In the genomic region with DNA sequence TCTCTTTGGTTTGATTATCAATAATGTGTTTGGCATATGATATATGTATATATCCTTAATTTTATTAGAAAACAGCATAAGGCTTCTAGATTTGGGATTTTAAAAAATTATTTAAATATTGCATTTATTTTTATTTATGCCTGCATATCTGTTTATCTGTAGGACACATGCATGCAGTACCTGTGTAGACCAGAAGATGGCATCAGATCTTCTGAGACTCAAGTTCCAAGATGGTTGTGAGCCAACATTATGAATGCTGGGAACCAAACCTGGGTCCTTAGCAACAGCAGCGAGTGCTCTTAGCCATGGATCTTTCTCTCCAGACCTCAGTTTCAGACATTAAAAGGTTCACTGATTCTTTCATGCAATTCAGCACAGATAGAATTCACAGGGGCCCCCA, we compare ENCODE assay signal across 17 mouse cellular contexts.
DNase-seq lines count a peak whose midpoint lies in the region; ATAC-seq and TF ChIP-seq lines count a peak whose summit lies in the region.
"Had no signal": no experiment of that assay in that cellular context is flagged by ENCODE, and none has a peak within 500 bp of the region (broad histone marks: within the 10 kb centered on the region; RNA-seq: fewer than 3 reads in every experiment).

No protein-coding gene starts in this region.

- 98% methylated on average over 1 of the region's 1 CpGs for WGBS in liver, adult 2 months
- 72% methylated on average over 1 of the region's 1 CpGs for WGBS in liver, embryonic 12.5 days (ENCODE audit: insufficient replicate concordance)

- TF ChIP-seq POLR2A in liver, adult 2 months (IDR thresholded peaks at IDR 0.05; ENCODE audit: extremely low read depth, insufficient read depth, low read length): no peak

- H3K27ac ChIP-seq in liver, adult 2 months (replicated peaks; ENCODE audit: insufficient read depth, low read depth, low read length): no peak overlapping the region
- no peak overlapping the region for H3K27ac ChIP-seq in liver, embryonic 12.5 days
- H3K27ac ChIP-seq: embryonic facial prominence, embryonic 10.5 days; forebrain, embryonic 10.5 days; lung, embryonic 15.5 days had no signal

- no peaks in the 10 kb centered on the region for H3K27me3 ChIP-seq in liver, adult 2 months (ENCODE audit: control insufficient read depth, insufficient read depth, low read length)
- H3K27me3 ChIP-seq in liver, embryonic 12.5 days (replicated peaks): no peaks in the 10 kb centered on the region
- H3K27me3 ChIP-seq: lung, embryonic 15.5 days had no signal

- no peak overlapping the region for H3K4me3 ChIP-seq in liver, adult 2 months (ENCODE audit: insufficient read depth, low read depth, low read length)
- no peak overlapping the region for H3K4me3 ChIP-seq in liver, embryonic 12.5 days
- H3K4me3 ChIP-seq: embryonic facial prominence, embryonic 10.5 days; forebrain, embryonic 10.5 days; lung, embryonic 15.5 days had no signal

- H3K36me3 ChIP-seq in liver, adult 2 months (ENCODE audit: control insufficient read depth, insufficient read depth, low read length): no peaks in the 10 kb centered on the region
- no peaks in the 10 kb centered on the region for H3K36me3 ChIP-seq in liver, embryonic 12.5 days
- H3K36me3 ChIP-seq: embryonic facial prominence, embryonic 10.5 days; forebrain, embryonic 10.5 days; lung, embryonic 15.5 days had no signal

- H3K79me2 ChIP-seq in liver, adult 2 months (ENCODE audit: control insufficient read depth, insufficient read depth, low read length): no peaks in the 10 kb centered on the region

- no peak overlapping the region for H3K4me2 ChIP-seq in liver, embryonic 12.5 days
- H3K4me2 ChIP-seq: lung, embryonic 15.5 days had no signal

- no peak for ATAC-seq in liver, embryonic 12.5 days

- peaks cover 8% of the 10 kb centered on the region; the same call in 1 of the 2 replicates for H3K9me3 ChIP-seq in liver, embryonic 12.5 days (replicated peaks)
- H3K9me3 ChIP-seq: lung, embryonic 15.5 days had no signal

- DNase-seq in cerebellum, postnatal 10 days: peak; percentile 9 to 28
- no peak for DNase-seq in cerebellum, postnatal 36 days
- peak; percentile 16 for DNase-seq in liver, adult 2 months (ENCODE audit: extremely low read depth, low read depth, low spot score)
- DNase-seq in thymus, postnatal 4 days: peak; percentile 13
- DNase-seq in thymus, adult 18-20 months: no peak
- DNase-seq in layer of hippocampus, postnatal 36 days: no peak
- DNase-seq in spleen, postnatal 10 days (ENCODE audit: low spot score in 2 of 2): no peak
- DNase-seq: adrenal gland, postnatal 25 days; cerebellum, adult 18-20 months; gastrocnemius, postnatal 36 days; heart, postnatal 10 days; midbrain, embryonic 14.5 days; right cerebral cortex, postnatal 14 days had no signal

- no peak overlapping the region for H3K9ac ChIP-seq in liver, adult 2 months (ENCODE audit: low read depth, low read length)
- H3K9ac ChIP-seq in liver, embryonic 12.5 days: no peak overlapping the region
- H3K9ac ChIP-seq: lung, embryonic 15.5 days had no signal

- no peaks in the 10 kb centered on the region for H3K4me1 ChIP-seq in liver, adult 2 months (ENCODE audit: control insufficient read depth, insufficient read depth, low read length)
- H3K4me1 ChIP-seq in liver, embryonic 12.5 days: no peaks in the 10 kb centered on the region
- H3K4me1 ChIP-seq: forebrain, embryonic 10.5 days; lung, embryonic 15.5 days had no signal

- TF ChIP-seq CTCF in liver, adult 2 months (IDR thresholded peaks at IDR 0.05; ENCODE audit: low read depth, low read length): peak; percentile 20; the same call in 1 of the 2 replicates

Comparison
In these comparisons a context has a peak if more than half of its experiments do, and no peak if none do; other contexts are left out.
1. DNase-seq: peak in cerebellum, postnatal 10 days (2 of 2), liver, adult 2 months (single experiment) and thymus, postnatal 4 days (single experiment); none in cerebellum, postnatal 36 days (0 of 2), thymus, adult 18-20 months (0 of 2), layer of hippocampus, postnatal 36 days (0 of 2) and spleen, postnatal 10 days (0 of 2).